Mouse (Mus musculus) adrenal gland, adult 10 weeks (tissue): ENCODE data around the gene Pdcd6ip. TPM values are rescaled to one million over a fixed set of nuclear protein-coding genes. Genes with fewer than 3 reads are reported as not detected.

Source experiments
- polyA plus RNA-seq: library from polyadenylated mRNA; stranded (reverse); fragments of 350-450 nt; fragmentation: Illumina TruSeq; extraction: RNeasy Lipid Tissue Mini Kit (QIAGEN cat#74804); gene quantifications from one replicate; pipeline ENCODE4 v1.2.3, GENCODE M21; 2014; ENCODE audit warnings: low read depth, low replicate concordance

The Pdcd6ip gene
- polyA plus RNA-seq: 346 TPM

DNA sequence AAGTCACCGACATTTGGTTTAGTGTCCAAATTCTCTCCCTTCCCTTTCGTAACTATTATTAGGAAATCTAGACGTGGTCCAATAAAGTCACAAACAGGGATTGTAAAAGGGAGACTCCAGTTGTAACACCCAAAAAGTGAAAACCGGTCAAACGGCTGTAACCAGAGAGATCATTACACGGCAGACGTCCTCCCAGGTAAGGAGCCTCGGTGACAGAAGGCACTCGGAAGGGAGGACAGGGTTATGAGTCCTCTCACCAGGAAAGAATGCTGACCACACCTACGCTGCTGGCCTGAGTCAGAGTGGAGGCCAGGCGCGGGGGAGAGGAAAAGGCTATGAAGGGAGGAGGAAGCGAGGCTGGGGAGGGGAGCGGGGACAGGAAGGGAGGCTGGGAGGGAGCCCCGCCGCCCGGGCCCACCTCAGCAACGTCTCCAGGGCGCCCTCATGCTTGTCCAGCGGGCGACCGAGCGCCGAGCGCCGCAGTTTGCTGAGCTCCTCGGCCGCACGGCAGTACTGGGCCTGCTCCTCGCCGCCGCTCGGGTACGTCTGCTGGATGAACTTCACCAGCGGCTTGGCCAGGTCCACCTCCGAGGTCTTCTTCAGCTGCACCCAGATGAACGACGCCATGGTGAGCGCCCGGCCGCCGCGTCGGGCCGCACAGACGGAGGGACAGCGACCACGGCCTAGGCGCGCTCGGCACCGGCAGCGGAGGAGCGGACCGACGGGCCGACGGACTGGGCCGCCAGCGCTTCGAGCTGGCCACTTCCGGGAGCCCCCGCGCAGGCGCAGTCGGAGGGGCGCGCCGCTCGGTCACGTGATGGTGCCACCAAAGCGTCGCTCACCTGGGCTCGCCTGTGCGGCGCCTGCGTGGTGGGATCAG, at the start of gene Pdcd6ip:
Pdcd6ip (minus strand) TSS at position 779 of the 880 bp plus-strand sequence.

DNA sequence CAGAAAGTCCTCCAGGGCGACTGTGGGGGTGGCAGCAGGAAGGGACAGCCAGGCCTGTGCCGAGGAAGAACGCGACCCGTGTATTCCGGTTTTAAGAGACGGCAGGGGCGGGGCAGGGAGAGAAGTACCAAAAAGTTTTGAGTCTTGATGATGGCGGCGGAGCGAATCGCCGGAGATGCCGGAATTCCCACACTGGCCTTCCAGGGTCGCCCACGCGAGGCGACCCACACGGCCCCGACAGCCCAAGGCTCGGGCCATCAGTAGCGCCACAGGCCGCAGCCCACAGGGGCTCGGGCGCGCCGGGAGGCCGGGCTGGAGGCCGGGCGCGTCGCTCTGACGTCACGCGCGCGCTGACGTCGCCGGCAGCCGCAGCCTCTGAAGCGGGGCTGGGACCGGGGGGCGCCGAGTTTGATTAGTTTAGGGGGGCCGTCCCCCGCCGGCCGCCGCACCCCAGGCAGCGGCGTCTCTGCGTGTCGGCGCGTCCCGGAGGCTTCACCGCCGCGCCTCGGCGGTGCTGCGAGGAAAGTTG, 33.1 kb upstream of the Pdcd6ip start, which contains the start of gene Clasp2:
Clasp2 (plus strand) TSS at position 366 of the 529 bp plus-strand sequence.

Other genes starting within 250 kb of the Pdcd6ip start
- gene Clasp2, start 33.2 kb upstream of the Pdcd6ip start, polyA plus RNA-seq: 160 TPM
- gene Ubp1, start 222.7 kb upstream of the Pdcd6ip start, polyA plus RNA-seq: 62.2 TPM